Mouse (Mus musculus) stomach, embryonic 15.5 days (tissue): ENCODE data around the gene Sptb. TPM values are rescaled to one million over a fixed set of nuclear protein-coding genes. Genes with fewer than 3 reads are reported as not detected.

Experiments used
- ATAC-seq: fragments of 200-750 bp; cut with Nextera tagmentation; 2 replicates; pipeline ENCODE4 v1.8.0; 2017; ENCODE audit warnings: low read depth, moderate number of reproducible peaks, moderate TSS enrichment; ENCODE audit not compliant: insufficient read depth, low FRiP score
- H3K27ac ChIP-seq: fragments of 300-500 bp; sonication (generic); 2 replicates; pipeline ENCODE4 v1.5.1; 2015; ENCODE audit warnings: mild to moderate bottlenecking, inconsistent platforms
- H3K27me3 ChIP-seq: fragments of 300-500 bp; sonication (generic); replicated peaks from 2 replicates; pipeline ENCODE4 v1.6.1; 2015; ENCODE audit warnings: inconsistent platforms
- H3K36me3 ChIP-seq: fragments of 300-500 bp; sonication (generic); 2 replicates; pipeline ENCODE4 v1.6.1; 2015; ENCODE audit warnings: inconsistent platforms
- H3K4me1 ChIP-seq: fragments of 300-500 bp; sonication (generic); 2 replicates; pipeline ENCODE4 v1.6.1; 2015; ENCODE audit warnings: inconsistent platforms
- H3K4me2 ChIP-seq: fragments of 300-500 bp; sonication (generic); 2 replicates; pipeline ENCODE4 v1.6.1; 2015; ENCODE audit warnings: mild to moderate bottlenecking, inconsistent platforms
- H3K4me3 ChIP-seq: fragments of 300-500 bp; sonication (generic); replicated peaks from 2 replicates; pipeline ENCODE4 v1.5.1; 2015; ENCODE audit warnings: inconsistent platforms
- H3K9ac ChIP-seq: fragments of 300-500 bp; sonication (generic); 2 replicates; pipeline ENCODE4 v1.6.1; 2015; ENCODE audit warnings: inconsistent platforms
- H3K9me3 ChIP-seq: fragments of 300-500 bp; sonication (generic); 2 replicates; pipeline ENCODE4 v1.6.1; 2016; ENCODE audit warnings: inconsistent platforms
- WGBS: fragments of 180-500 bp; shearing (Covaris S2); methylation state at CpG from one replicate; pipeline ENCODE4 v1.1.7; 2015; 5-methylcytosine and 5-hydroxymethylcytosine counted together
- polyA plus RNA-seq: library from polyadenylated mRNA; unstranded; fragments of >200 nt; fragmentation: Nextera tagmentation; extraction: Ambion mirVana; gene quantifications from 2 replicates; pipeline ENCODE4 v1.2.1, GENCODE M21; 2015

Gene Sptb
- polyA plus RNA-seq, 1 experiment from 2014 or later, result 5.0 TPM

GRCm38 (mm10) chr12:76582139-76582538, 128.2 kb downstream of the Sptb start:
- no peaks in the 10 kb centered on the region for H3K27me3 ChIP-seq
- H3K9me3 ChIP-seq, result no peaks in the 10 kb centered on the region
- H3K4me1 ChIP-seq, result peaks cover 8% of the 10 kb centered on the region
- H3K27ac ChIP-seq, result no peak overlapping the region
- no peak overlapping the region for H3K4me2 ChIP-seq
- H3K4me3 ChIP-seq, result no peak overlapping the region
- WGBS, result 82% methylated on average over 3 of the region's 3 CpGs
- H3K9ac ChIP-seq, result no peak overlapping the region
- H3K36me3 ChIP-seq, result peaks cover 13% of the 10 kb centered on the region
- ATAC-seq, result no peak

- 88% methylated on average over 1 of the region's 1 CpGs for WGBS
- Histone ChIP-seq H3K27ac (no peak overlapping the region), H3K4me1 (peaks cover 8% of the 10 kb centered on the region), H3K36me3 (peaks cover 31% of the 10 kb centered on the region), H3K9ac (no peak overlapping the region), H3K4me3 (no peak overlapping the region), H3K9me3 (no peaks in the 10 kb centered on the region), H3K27me3 (no peaks in the 10 kb centered on the region), H3K4me2 (no peak overlapping the region)
- no peak for ATAC-seq
Observed at GRCm38 (mm10) chr12:76579806-76580205, 130.5 kb downstream of the Sptb start.

GRCm38 (mm10) chr12:76578465-76578864, 131.9 kb downstream of the Sptb start:
- H3K27me3 ChIP-seq, result no peaks in the 10 kb centered on the region
- ATAC-seq, result no peak
- H3K4me3 ChIP-seq, result no peak overlapping the region
- H3K36me3 ChIP-seq, result peaks cover 36% of the 10 kb centered on the region
- peaks cover 8% of the 10 kb centered on the region for H3K4me1 ChIP-seq
- WGBS, result 75% methylated on average over 2 of the region's 2 CpGs
- no peak overlapping the region for H3K27ac ChIP-seq
- H3K9me3 ChIP-seq, result no peaks in the 10 kb centered on the region
- H3K4me2 ChIP-seq, result no peak overlapping the region
- H3K9ac ChIP-seq, result no peak overlapping the region

- 86% methylated on average over 16 of the region's 16 CpGs for WGBS
- no peak overlapping the region for H3K27ac ChIP-seq
- no peaks in the 10 kb centered on the region for H3K9me3 ChIP-seq
- H3K4me2 ChIP-seq, result no peak overlapping the region
- no peaks in the 10 kb centered on the region for H3K27me3 ChIP-seq
- H3K4me1 ChIP-seq, result peaks cover 4% of the 10 kb centered on the region
- H3K9ac ChIP-seq, result no peak overlapping the region
- H3K4me3 ChIP-seq, result no peak overlapping the region
- no peak for ATAC-seq
- H3K36me3 ChIP-seq, result peaks cover 39% of the 10 kb centered on the region
Observed at GRCm38 (mm10) chr12:76577858-76578257, 132.5 kb downstream of the Sptb start.

GRCm38 (mm10) chr12:76576806-76577205, 133.5 kb downstream of the Sptb start:
- Histone ChIP-seq H3K27ac (no peak overlapping the region), H3K4me3 (no peak overlapping the region), H3K27me3 (no peaks in the 10 kb centered on the region), H3K9me3 (no peaks in the 10 kb centered on the region), H3K9ac (no peak overlapping the region), H3K4me2 (no peak overlapping the region), H3K4me1 (no peaks in the 10 kb centered on the region), H3K36me3 (peaks cover 39% of the 10 kb centered on the region)
- WGBS, result 95% methylated on average over 8 of the region's 8 CpGs
- ATAC-seq, result no peak

GRCm38 (mm10) chr12:76576061-76576460, 134.3 kb downstream of the Sptb start:
- no peaks in the 10 kb centered on the region for H3K27me3 ChIP-seq
- H3K4me2 ChIP-seq, result no peak overlapping the region
- H3K4me3 ChIP-seq, result no peak overlapping the region
- peaks cover 39% of the 10 kb centered on the region for H3K36me3 ChIP-seq
- H3K4me1 ChIP-seq, result no peaks in the 10 kb centered on the region
- no peak for ATAC-seq
- no peak overlapping the region for H3K27ac ChIP-seq
- H3K9ac ChIP-seq, result no peak overlapping the region
- H3K9me3 ChIP-seq, result no peaks in the 10 kb centered on the region
- 87% methylated on average over 9 of the region's 9 CpGs for WGBS

- H3K9ac ChIP-seq, result no peak overlapping the region
Observed at GRCm38 (mm10) chr12:76574815-76575214, 135.5 kb downstream of the Sptb start.

GRCm38 (mm10) chr12:76573381-76573780, 137.0 kb downstream of the Sptb start:
- no peak overlapping the region for H3K4me3 ChIP-seq
- peaks cover 37% of the 10 kb centered on the region for H3K36me3 ChIP-seq
- H3K4me2 ChIP-seq, result no peak overlapping the region
- no peaks in the 10 kb centered on the region for H3K9me3 ChIP-seq
- 92% methylated on average over 6 of the region's 6 CpGs for WGBS
- no peak for ATAC-seq
- no peaks in the 10 kb centered on the region for H3K27me3 ChIP-seq
- H3K9ac ChIP-seq, result no peak overlapping the region
- no peak overlapping the region for H3K27ac ChIP-seq
- no peaks in the 10 kb centered on the region for H3K4me1 ChIP-seq

More at GRCm38 (mm10) chr12:76574815-76575214, 135.5 kb downstream of the Sptb start:
- H3K27me3 ChIP-seq, result no peaks in the 10 kb centered on the region
- H3K9me3 ChIP-seq, result no peaks in the 10 kb centered on the region
- 92% methylated on average over 6 of the region's 6 CpGs for WGBS
- H3K27ac ChIP-seq, result no peak overlapping the region
- ATAC-seq, result no peak
- no peaks in the 10 kb centered on the region for H3K4me1 ChIP-seq
- no peak overlapping the region for H3K4me3 ChIP-seq
- H3K36me3 ChIP-seq, result peaks cover 39% of the 10 kb centered on the region
- H3K4me2 ChIP-seq, result no peak overlapping the region

- Histone ChIP-seq H3K9me3 (no peaks in the 10 kb centered on the region), H3K4me3 (no peak overlapping the region), H3K4me1 (no peaks in the 10 kb centered on the region), H3K27me3 (no peaks in the 10 kb centered on the region), H3K27ac (no peak overlapping the region), H3K4me2 (no peak overlapping the region), H3K9ac (no peak overlapping the region), H3K36me3 (peaks cover 32% of the 10 kb centered on the region)
- 78% methylated on average over 27 of the region's 27 CpGs for WGBS
- no peak; the same call in 1 of the 2 replicates for ATAC-seq
Observed at GRCm38 (mm10) chr12:76572261-76573251, 137.8 kb downstream of the Sptb start.

GRCm38 (mm10) chr12:76571266-76571665, 139.1 kb downstream of the Sptb start:
- no peaks in the 10 kb centered on the region for H3K27me3 ChIP-seq
- peaks cover 32% of the 10 kb centered on the region for H3K36me3 ChIP-seq
- H3K9me3 ChIP-seq, result no peaks in the 10 kb centered on the region
- H3K27ac ChIP-seq, result no peak overlapping the region
- no peaks in the 10 kb centered on the region for H3K4me1 ChIP-seq
- H3K9ac ChIP-seq, result no peak overlapping the region
- WGBS, result 76% methylated on average over 10 of the region's 10 CpGs
- H3K4me3 ChIP-seq, result no peak overlapping the region
- no peak for ATAC-seq
- H3K4me2 ChIP-seq, result no peak overlapping the region

- WGBS, result 64% methylated on average over 9 of the region's 9 CpGs
- Histone ChIP-seq H3K4me1 (no peaks in the 10 kb centered on the region), H3K9me3 (no peaks in the 10 kb centered on the region), H3K4me3 (no peak overlapping the region), H3K36me3 (peaks cover 32% of the 10 kb centered on the region), H3K4me2 (no peak overlapping the region), H3K9ac (no peak overlapping the region), H3K27me3 (no peaks in the 10 kb centered on the region), H3K27ac (no peak overlapping the region)
- no peak for ATAC-seq
Observed at GRCm38 (mm10) chr12:76570221-76570940, 140.0 kb downstream of the Sptb start.

- Histone ChIP-seq H3K4me3 (no peak overlapping the region), H3K9me3 (no peaks in the 10 kb centered on the region), H3K27me3 (no peaks in the 10 kb centered on the region), H3K36me3 (peaks cover 45% of the 10 kb centered on the region), H3K27ac (no peak overlapping the region), H3K4me2 (no peak overlapping the region), H3K4me1 (no peaks in the 10 kb centered on the region), H3K9ac (no peak overlapping the region)
- WGBS, result 89% methylated on average over 10 of the region's 10 CpGs
- no peak for ATAC-seq
Observed at GRCm38 (mm10) chr12:76566284-76566683, 144.1 kb downstream of the Sptb start.
